Mouse (Mus musculus) midbrain, embryonic 12.5 days (tissue): ENCODE data around the gene Insyn1. TPM values are rescaled to one million over a fixed set of nuclear protein-coding genes. Genes with fewer than 3 reads are reported as not detected.
A peak's percentile ranks its signal among the peaks of the same experiment; 100 is the strongest.

Source experiments
- ATAC-seq: fragments of 200-750 bp; cut with Nextera tagmentation; 2 replicates; pipeline ENCODE4 v1.8.0; 2017; ENCODE audit warnings: low read depth, moderate TSS enrichment, moderate library complexity; ENCODE audit not compliant: low FRiP score
- H3K27ac ChIP-seq: fragments of 300-500 bp; sonication (generic); replicated peaks from 2 replicates; pipeline ENCODE4 v1.5.1; 2016; ENCODE audit warnings: mild to moderate bottlenecking
- H3K27me3 ChIP-seq: fragments of 300-500 bp; sonication (generic); 2 replicates; pipeline ENCODE4 v1.6.1; 2016; ENCODE audit warnings: mild to moderate bottlenecking
- H3K36me3 ChIP-seq: fragments of 300-500 bp; sonication (generic); 2 replicates; pipeline ENCODE4 v1.6.1; 2016
- H3K4me1 ChIP-seq: fragments of 300-500 bp; sonication (generic); 2 replicates; pipeline ENCODE4 v1.6.1; 2016
- H3K4me2 ChIP-seq: fragments of 300-500 bp; sonication (generic); replicated peaks from 2 replicates; pipeline ENCODE4 v1.6.1; 2016; ENCODE audit warnings: mild to moderate bottlenecking, moderate library complexity
- H3K4me3 ChIP-seq: fragments of 300-500 bp; sonication (generic); 2 replicates; pipeline ENCODE4 v1.5.1; 2016; ENCODE audit warnings: mild to moderate bottlenecking
- H3K9ac ChIP-seq: fragments of 300-500 bp; sonication (generic); replicated peaks from 2 replicates; pipeline ENCODE4 v1.6.1; 2016; ENCODE audit warnings: mild to moderate bottlenecking, moderate library complexity
- H3K9me3 ChIP-seq: fragments of 300-500 bp; sonication (generic); 2 replicates; pipeline ENCODE4 v1.6.1; 2016; ENCODE audit warnings: mild to moderate bottlenecking
- WGBS: fragments of 180-500 bp; shearing (Covaris S2); methylation state at CpG from one replicate; pipeline ENCODE4 v1.1.7; 2016; 5-methylcytosine and 5-hydroxymethylcytosine counted together
- polyA plus RNA-seq: library from polyadenylated mRNA; unstranded; fragments of >200 nt; fragmentation: Nextera tagmentation; extraction: Ambion mirVana; gene quantifications from 2 replicates; pipeline ENCODE4 v1.2.1, GENCODE M21; 2016

Gene Insyn1
- polyA plus RNA-seq: 3.4 and 3.5 TPM in 2 replicates

GRCm38 (mm10) chr9:58487851-58488801 lies at the start of gene Insyn1:
Insyn1 (plus strand) TSS chr9:58488603.
- H3K4me3 ChIP-seq: peak within 1 kb of the TSS; percentile 71
- peaks cover 64% of the 10 kb centered on the region for H3K27me3 ChIP-seq
- H3K27ac ChIP-seq: peak within 1 kb of the TSS; percentile 82
- WGBS: 0% methylated on average over 80 of the region's 104 CpGs
- no peaks in the 10 kb centered on the region for H3K36me3 ChIP-seq
- H3K9ac ChIP-seq: peak within 1 kb of the TSS; percentile 82
- peaks cover 17% of the 10 kb centered on the region for H3K4me1 ChIP-seq
- no peaks in the 10 kb centered on the region for H3K9me3 ChIP-seq
- H3K4me2 ChIP-seq: peak within 1 kb of the TSS; percentile 98
- peak; percentile 70 for ATAC-seq

DNA sequence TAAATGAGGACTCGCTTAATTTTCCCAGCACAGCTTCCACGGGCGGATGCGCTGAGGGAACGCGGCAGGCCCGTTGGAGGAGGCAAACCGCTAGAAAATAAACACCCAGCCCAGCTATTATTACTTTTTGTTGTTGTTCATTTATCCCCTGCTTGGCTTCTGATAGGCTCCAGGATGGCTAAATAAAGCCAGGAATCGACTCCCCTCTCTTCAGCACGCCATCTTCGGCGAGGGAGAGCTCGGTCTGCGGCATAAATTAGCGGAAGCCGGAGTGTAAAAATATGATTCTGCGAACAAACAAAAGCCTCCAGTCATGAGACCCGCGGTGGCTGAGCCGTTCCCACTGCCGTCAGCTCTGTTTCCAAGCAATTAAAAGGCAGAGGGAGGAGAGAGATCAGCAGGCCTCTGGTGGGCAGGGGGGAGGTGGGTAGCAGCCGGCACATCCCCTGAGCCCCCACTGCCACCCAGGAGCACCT lies 49.4 kb upstream of the Insyn1 start:
- H3K4me3 ChIP-seq: no peak overlapping the region
- no peaks in the 10 kb centered on the region for H3K36me3 ChIP-seq
- WGBS: 60% methylated on average over 22 of the region's 22 CpGs
- H3K27me3 ChIP-seq: 0 out of 2 replicates have a peak, but pooled peaks cover 3% of the 10 kb centered on the region
- H3K27ac ChIP-seq: peak overlapping the region; percentile 43
- no peak for ATAC-seq
- H3K9ac ChIP-seq: no peak overlapping the region
- no peak overlapping the region for H3K4me2 ChIP-seq
- H3K4me1 ChIP-seq: peaks cover 32% of the 10 kb centered on the region
- no peaks in the 10 kb centered on the region for H3K9me3 ChIP-seq

DNA sequence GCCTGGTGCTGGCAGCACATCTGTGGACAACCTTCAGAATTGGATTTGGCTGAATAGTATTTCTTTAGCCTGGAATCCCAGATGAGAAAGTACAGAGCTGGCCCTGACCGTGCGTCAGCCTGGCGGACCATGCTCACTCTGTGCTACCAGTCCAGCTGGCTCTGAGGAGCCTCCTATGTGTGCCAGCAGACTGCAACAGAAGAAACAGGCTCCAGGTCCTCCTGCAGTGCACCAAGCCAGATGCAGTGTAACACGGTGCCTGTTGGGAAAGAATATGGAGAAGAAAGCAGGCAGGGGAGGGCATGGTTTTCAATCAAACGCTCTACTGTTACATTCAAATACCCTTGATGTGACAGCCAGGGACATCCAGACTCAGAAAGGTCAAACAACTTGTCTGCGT lies 48.3 kb upstream of the Insyn1 start:
- H3K9ac ChIP-seq: no peak overlapping the region
- WGBS: 73% methylated on average over 6 of the region's 6 CpGs
- H3K4me2 ChIP-seq: no peak overlapping the region
- peaks cover 32% of the 10 kb centered on the region for H3K4me1 ChIP-seq
- no peak for ATAC-seq
- no peak overlapping the region for H3K27ac ChIP-seq
- H3K4me3 ChIP-seq: no peak overlapping the region
- H3K9me3 ChIP-seq: no peaks in the 10 kb centered on the region
- H3K27me3 ChIP-seq: 0 out of 2 replicates have a peak, but pooled peaks cover 3% of the 10 kb centered on the region
- no peaks in the 10 kb centered on the region for H3K36me3 ChIP-seq

DNA sequence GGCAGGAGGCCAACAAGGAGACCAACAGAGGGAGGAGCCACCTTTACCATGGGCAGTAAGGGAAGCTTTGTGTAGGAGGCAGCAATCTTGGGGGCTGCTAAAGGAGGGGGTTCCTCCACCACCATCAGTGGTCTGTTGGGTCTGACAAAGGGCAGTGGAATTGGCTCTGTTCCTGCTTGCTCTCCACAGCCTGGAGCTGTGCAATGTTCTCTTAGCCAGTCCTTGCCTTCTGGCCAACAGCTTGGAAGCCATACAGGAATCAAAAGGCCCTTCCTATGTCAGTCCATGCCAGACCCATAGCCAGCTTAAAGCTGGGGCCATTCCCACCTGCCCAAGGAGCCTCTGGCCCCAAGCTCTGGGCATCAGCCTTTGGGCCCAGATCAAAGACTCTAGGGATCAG lies 47.8 kb upstream of the Insyn1 start:
- Histone ChIP-seq H3K36me3 (no peaks in the 10 kb centered on the region), H3K4me2 (no peak overlapping the region), H3K27ac (no peak overlapping the region), H3K27me3 (0 out of 2 replicates have a peak, but pooled peaks cover 3% of the 10 kb centered on the region), H3K9me3 (no peaks in the 10 kb centered on the region), H3K4me1 (peaks cover 32% of the 10 kb centered on the region), H3K4me3 (no peak overlapping the region), H3K9ac (no peak overlapping the region)
- no peak for ATAC-seq

GRCm38 (mm10) chr9:58441351-58442104 lies 46.9 kb upstream of the Insyn1 start:
- H3K9ac ChIP-seq: no peak overlapping the region
- H3K4me1 ChIP-seq: peaks cover 32% of the 10 kb centered on the region
- 81% methylated on average over 6 of the region's 6 CpGs for WGBS
- no peak overlapping the region for H3K4me2 ChIP-seq
- no peak for ATAC-seq
- no peaks in the 10 kb centered on the region for H3K27me3 ChIP-seq
- no peaks in the 10 kb centered on the region for H3K9me3 ChIP-seq
- H3K27ac ChIP-seq: no peak overlapping the region; the same call in 1 of the 2 replicates
- H3K4me3 ChIP-seq: no peak overlapping the region
- H3K36me3 ChIP-seq: no peaks in the 10 kb centered on the region

GRCm38 (mm10) chr9:58442105-58443010 lies 46.0 kb upstream of the Insyn1 start:
- no peak for ATAC-seq
- Histone ChIP-seq H3K4me3 (no peak overlapping the region), H3K27me3 (no peaks in the 10 kb centered on the region), H3K4me1 (peaks cover 40% of the 10 kb centered on the region), H3K36me3 (no peaks in the 10 kb centered on the region), H3K4me2 (no peak overlapping the region), H3K9me3 (no peaks in the 10 kb centered on the region), H3K9ac (no peak overlapping the region), H3K27ac (no peak overlapping the region; the same call in 1 of the 2 replicates)
- WGBS: 64% methylated on average over 7 of the region's 7 CpGs

DNA sequence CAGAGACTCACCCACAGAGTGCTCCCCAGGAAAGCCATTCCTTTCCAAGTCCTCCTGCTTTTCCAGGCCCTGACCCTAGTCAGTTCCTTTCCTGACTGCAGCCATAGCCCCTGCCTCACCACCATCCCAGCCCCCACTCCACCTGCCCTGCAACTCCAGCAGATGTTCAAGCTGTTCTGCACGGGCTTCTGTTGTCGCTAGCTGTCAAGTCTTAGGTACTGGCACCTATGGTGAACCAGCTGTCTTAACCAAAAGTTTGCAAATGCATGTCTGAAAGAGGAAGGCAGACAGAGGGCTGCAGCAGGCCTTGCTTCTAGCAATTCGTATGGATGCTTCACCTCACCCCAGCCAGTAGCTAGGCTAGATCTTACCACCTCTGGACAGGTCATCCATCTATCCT lies 45.3 kb upstream of the Insyn1 start:
- Histone ChIP-seq H3K4me1 (peaks cover 40% of the 10 kb centered on the region), H3K27me3 (no peaks in the 10 kb centered on the region), H3K4me2 (no peak overlapping the region), H3K27ac (no peak overlapping the region), H3K36me3 (no peaks in the 10 kb centered on the region), H3K9ac (no peak overlapping the region), H3K9me3 (no peaks in the 10 kb centered on the region), H3K4me3 (no peak overlapping the region)
- no peak for ATAC-seq
- WGBS: 82% methylated on average over 3 of the region's 3 CpGs

DNA sequence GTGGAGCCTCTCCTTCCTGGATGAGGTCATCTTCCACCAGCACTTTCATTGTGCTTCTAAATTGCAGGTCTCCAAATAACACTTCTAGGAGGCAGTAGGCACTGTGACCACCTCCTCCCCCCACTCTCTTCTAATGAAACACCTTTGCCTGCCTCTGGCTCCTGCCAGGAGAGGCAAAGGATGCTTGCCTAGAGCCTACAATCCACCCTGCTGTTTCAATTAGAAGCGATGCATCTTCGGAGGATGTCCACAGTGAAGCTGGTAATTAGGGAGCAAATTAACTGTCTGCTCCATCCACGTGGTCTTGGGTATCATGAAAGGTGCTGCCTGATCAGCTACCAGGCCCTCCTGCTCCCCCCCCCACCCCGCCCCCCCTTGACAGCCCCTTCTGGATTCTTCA lies 41.6 kb upstream of the Insyn1 start:
- Histone ChIP-seq H3K36me3 (no peaks in the 10 kb centered on the region), H3K27ac (no peak overlapping the region), H3K4me1 (peaks cover 28% of the 10 kb centered on the region), H3K9me3 (no peaks in the 10 kb centered on the region), H3K4me3 (no peak overlapping the region), H3K4me2 (no peak overlapping the region), H3K9ac (no peak overlapping the region), H3K27me3 (no peaks in the 10 kb centered on the region)
- WGBS: 48% methylated on average over 4 of the region's 4 CpGs
- ATAC-seq: no peak

DNA sequence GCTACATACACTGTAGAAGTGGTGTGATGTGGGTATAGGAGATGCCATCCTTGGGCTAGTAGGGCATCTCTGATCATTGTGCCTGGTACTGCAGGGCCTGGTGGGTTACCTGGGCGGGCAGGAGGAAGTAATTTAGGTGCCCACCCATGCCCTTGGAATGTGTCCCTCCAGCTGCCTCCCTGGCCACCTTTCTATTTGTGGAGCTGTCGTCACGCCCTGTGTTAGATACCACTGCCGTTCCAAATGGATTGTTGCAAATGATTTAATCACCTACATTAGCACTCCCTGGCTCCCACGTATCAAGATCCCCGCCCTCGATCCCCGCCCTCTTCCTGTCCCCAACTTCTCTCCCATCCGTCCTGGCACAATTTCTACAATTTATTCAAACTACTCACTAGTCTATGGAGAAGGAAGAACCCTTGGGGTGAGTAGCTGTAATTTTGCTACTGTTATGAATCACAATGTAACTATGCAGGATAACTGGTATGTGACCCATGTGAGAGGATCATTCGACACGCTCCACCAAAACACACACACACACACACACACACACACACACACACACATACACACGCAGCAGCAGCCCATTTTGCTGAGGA lies 40.3 kb upstream of the Insyn1 start:
- H3K36me3 ChIP-seq: no peaks in the 10 kb centered on the region
- H3K27me3 ChIP-seq: no peaks in the 10 kb centered on the region
- H3K9me3 ChIP-seq: no peaks in the 10 kb centered on the region
- WGBS: 92% methylated on average over 12 of the region's 12 CpGs
- no peak overlapping the region for H3K27ac ChIP-seq
- H3K4me3 ChIP-seq: no peak overlapping the region
- no peak overlapping the region for H3K4me2 ChIP-seq
- peaks cover 22% of the 10 kb centered on the region for H3K4me1 ChIP-seq
- no peak overlapping the region for H3K9ac ChIP-seq
- no peak for ATAC-seq

DNA sequence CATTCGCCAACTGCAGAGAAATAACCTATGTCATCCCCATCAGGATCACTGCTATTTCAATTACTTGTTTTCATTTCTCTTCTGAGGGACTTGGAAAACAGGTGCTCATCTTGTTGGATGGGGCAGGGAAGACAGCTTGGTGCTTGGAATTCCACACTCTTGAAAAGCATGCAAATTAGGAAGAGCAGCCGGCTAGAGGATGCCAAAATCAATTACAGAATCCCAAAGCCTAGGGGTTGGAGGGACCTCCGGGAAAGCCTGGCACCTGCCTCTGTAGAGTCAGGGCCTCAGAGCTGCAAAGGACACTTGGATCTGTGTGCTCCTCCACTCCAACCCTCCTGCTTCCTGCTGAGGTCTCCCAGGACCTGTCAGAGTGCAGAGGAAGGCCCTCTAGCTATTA lies 38.9 kb upstream of the Insyn1 start:
- Histone ChIP-seq H3K36me3 (no peaks in the 10 kb centered on the region), H3K4me2 (no peak overlapping the region), H3K4me3 (no peak overlapping the region), H3K27ac (peak overlapping the region; percentile 27; the same call in 1 of the 2 replicates), H3K4me1 (peaks cover 17% of the 10 kb centered on the region), H3K9me3 (no peaks in the 10 kb centered on the region), H3K27me3 (no peaks in the 10 kb centered on the region), H3K9ac (no peak overlapping the region)
- ATAC-seq: no peak
- 30% methylated on average over 3 of the region's 3 CpGs for WGBS

DNA sequence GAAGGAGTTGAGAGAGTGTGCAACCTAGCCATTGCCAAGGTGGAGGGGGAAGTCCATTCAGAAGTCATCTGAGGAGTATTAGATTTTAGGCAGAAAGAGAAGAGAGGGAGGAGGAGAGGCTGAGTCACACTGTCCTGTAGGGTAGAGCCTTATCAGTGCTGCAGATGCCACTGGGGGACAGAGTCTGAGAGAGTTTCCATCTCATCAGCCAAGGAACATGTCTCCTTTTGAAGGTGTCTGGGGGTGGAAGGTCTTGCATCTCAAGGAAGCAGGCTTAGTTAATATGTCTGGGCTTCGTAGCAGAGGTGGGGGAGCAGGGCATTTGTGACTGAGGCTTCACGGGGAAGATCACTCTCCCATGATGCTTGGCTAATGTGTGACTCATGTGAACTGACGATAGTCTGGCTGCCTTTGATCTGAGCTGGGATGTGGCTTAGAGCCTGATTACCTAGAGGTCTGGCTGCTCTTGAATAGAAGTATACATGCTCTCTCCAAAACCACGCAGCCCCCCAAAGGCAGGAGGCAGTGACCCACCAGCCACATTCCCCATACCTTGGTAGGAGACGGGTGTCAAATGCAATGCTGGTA lies 34.5 kb upstream of the Insyn1 start:
- no peak for ATAC-seq
- no peak overlapping the region for H3K4me3 ChIP-seq
- no peaks in the 10 kb centered on the region for H3K36me3 ChIP-seq
- no peak overlapping the region for H3K4me2 ChIP-seq
- no peak overlapping the region for H3K27ac ChIP-seq
- peaks cover 45% of the 10 kb centered on the region for H3K4me1 ChIP-seq
- H3K9me3 ChIP-seq: no peaks in the 10 kb centered on the region
- WGBS: 85% methylated on average over 5 of the region's 5 CpGs
- H3K9ac ChIP-seq: no peak overlapping the region
- 0 out of 2 replicates have a peak, but pooled peaks cover 7% of the 10 kb centered on the region for H3K27me3 ChIP-seq
